Mouse (Mus musculus) embryonic facial prominence, embryonic 11.5 days (tissue): ENCODE data around the gene Gm11983. TPM values are rescaled to one million over a fixed set of nuclear protein-coding genes. Genes with fewer than 3 reads are reported as not detected.
"Not testable (repeated sequence)": the region's sequence is repeated elsewhere in the genome, so short reads cannot be mapped to it uniquely, and the experiment has no call there.

ENCODE experiments used
- ATAC-seq: fragments of 200-750 bp; cut with Nextera tagmentation; replicated peaks from 2 replicates; pipeline ENCODE4 v1.8.0; 2017; ENCODE audit warnings: low read depth; ENCODE audit not compliant: insufficient number of reproducible peaks, low FRiP score, low TSS enrichment
- DNase-seq: peaks from one replicate; pipeline ENCODE4 v3.0.0-alpha.2; 2015; ENCODE audit warnings: low spot score
- H3K27ac ChIP-seq: fragments of 300-500 bp; sonication (generic); replicated peaks from 2 replicates; pipeline ENCODE4 v1.5.1; 2014; ENCODE audit warnings: mild to moderate bottlenecking, low read depth, low read length, control low read depth
- H3K27me3 ChIP-seq: fragments of 300-500 bp; sonication (generic); 2 replicates; pipeline ENCODE4 v1.6.1; 2014; ENCODE audit warnings: mild to moderate bottlenecking, low read length, moderate library complexity, mixed read lengths; ENCODE audit not compliant: control insufficient read depth, insufficient read depth
- H3K36me3 ChIP-seq: fragments of 300-500 bp; sonication (generic); replicated peaks from 2 replicates; pipeline ENCODE4 v1.6.1; 2014; ENCODE audit warnings: low read depth, mild to moderate bottlenecking, low read length, moderate library complexity, mixed read lengths; ENCODE audit not compliant: control insufficient read depth, insufficient read depth
- H3K4me1 ChIP-seq: fragments of 300-500 bp; sonication (generic); 2 replicates; pipeline ENCODE4 v1.6.1; 2014; ENCODE audit warnings: low read length, mixed read lengths; ENCODE audit not compliant: control insufficient read depth, insufficient read depth
- H3K4me2 ChIP-seq: fragments of 300-500 bp; sonication (generic); 2 replicates; pipeline ENCODE4 v1.6.1; 2014; ENCODE audit warnings: low read depth, mild to moderate bottlenecking, control low read depth, low read length, moderate library complexity
- H3K4me3 ChIP-seq: fragments of 300-500 bp; sonication (generic); 2 replicates; pipeline ENCODE4 v1.5.1; 2014; ENCODE audit warnings: low read depth, low read length, control low read depth
- H3K9ac ChIP-seq: fragments of 300-500 bp; sonication (generic); replicated peaks from 2 replicates; pipeline ENCODE4 v1.6.1; 2014; ENCODE audit warnings: mild to moderate bottlenecking, control low read depth, low read length
- H3K9me3 ChIP-seq: fragments of 300-500 bp; sonication (generic); replicated peaks from 2 replicates; pipeline ENCODE4 v1.6.1; 2016; ENCODE audit warnings: mild to moderate bottlenecking, low read length, inconsistent platforms, mixed read lengths; ENCODE audit not compliant: control insufficient read depth
- WGBS: fragments of 180-500 bp; shearing (Covaris S2); extraction: QIAGEN DNeasy Blood & Tissue Kit; methylation state at CpG from one replicate; pipeline ENCODE4 v1.1.7; 2014; 5-methylcytosine and 5-hydroxymethylcytosine counted together
- polyA plus RNA-seq: library from polyadenylated mRNA; unstranded; fragments of >200 nt; fragmentation: Nextera tagmentation; extraction: Ambion mirVana; gene quantifications from 2 replicates; pipeline ENCODE4 v1.2.1, GENCODE M21; 2014

The Gm11983 gene
- not detected in 2 replicates for polyA plus RNA-seq

- ATAC-seq (no peak), DNase-seq (no peak)
- 88% methylated on average over 1 of the region's 1 CpGs for WGBS
- Histone ChIP-seq H3K4me3 (no peak within 1 kb of the TSS), H3K27me3 (no peaks in the 10 kb centered on the region), H3K4me2 (no peak within 1 kb of the TSS), H3K9ac (no peak within 1 kb of the TSS), H3K9me3 (no peaks in the 10 kb centered on the region), H3K36me3 (no peaks in the 10 kb centered on the region), H3K4me1 (no peaks in the 10 kb centered on the region), H3K27ac (no peak within 1 kb of the TSS)
Observed at GRCm38 (mm10) chr11:6837554-6837953, at the start of gene Gm11983. Gene Gm11983 (minus strand): TSS chr11:6837654.

DNA sequence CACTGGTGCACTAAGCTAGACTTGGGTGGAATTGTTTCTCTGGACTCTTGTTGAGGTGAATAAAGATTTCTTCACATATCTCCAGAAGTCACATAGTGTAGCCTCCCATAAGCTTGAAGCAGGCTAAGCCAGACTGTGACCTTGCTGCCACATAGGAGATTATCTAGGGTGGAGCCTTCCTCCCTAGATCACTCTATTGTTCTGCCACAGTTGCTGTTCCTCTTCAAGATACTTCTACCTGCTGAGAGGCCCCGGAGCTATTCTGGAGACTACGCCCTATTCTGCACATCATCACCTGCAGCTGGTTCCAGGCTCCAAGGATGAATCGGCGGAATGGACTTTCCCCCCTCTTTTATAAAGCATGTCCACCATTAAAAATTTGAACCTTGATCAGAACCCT is 45.6 kb upstream of the Gm11983 start:
- not testable (repeated sequence) for ATAC-seq, H3K27ac ChIP-seq, DNase-seq, H3K4me1 ChIP-seq, H3K27me3 ChIP-seq, H3K9me3 ChIP-seq, H3K4me2 ChIP-seq, H3K9ac ChIP-seq, H3K36me3 ChIP-seq, H3K4me3 ChIP-seq
- 95% methylated on average over 4 of the region's 4 CpGs for WGBS

GRCm38 (mm10) chr11:6881614-6882013 is 44.2 kb upstream of the Gm11983 start:
- no peak overlapping the region for H3K27ac ChIP-seq
- DNase-seq = no peak
- no peak overlapping the region for H3K9ac ChIP-seq
- H3K27me3 ChIP-seq = no peaks in the 10 kb centered on the region
- 40% methylated on average over 5 of the region's 5 CpGs for WGBS
- no peaks in the 10 kb centered on the region for H3K36me3 ChIP-seq
- H3K4me2 ChIP-seq = no peak overlapping the region
- no peaks in the 10 kb centered on the region for H3K9me3 ChIP-seq
- no peak for ATAC-seq
- H3K4me1 ChIP-seq = no peaks in the 10 kb centered on the region
- H3K4me3 ChIP-seq = no peak overlapping the region

DNA sequence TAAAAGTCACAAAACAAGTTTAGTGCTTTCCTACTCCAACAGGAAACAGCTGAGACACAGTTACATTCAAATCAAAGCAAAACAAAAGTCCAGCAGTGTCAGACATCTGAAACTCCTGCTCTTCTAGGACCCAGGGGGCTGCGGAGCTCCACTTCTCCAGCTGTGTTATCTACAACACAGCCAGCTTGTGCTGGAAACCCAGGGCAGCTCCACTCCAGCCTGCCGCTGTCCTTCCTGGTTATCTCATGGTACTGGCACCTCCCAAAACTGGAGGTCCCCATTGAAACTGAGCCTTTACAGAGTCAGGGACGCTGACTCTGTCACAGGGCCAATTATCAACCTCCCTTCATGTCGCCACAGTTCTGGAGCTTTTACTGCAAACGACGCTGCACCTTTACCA is 40.3 kb upstream of the Gm11983 start:
- no peaks in the 10 kb centered on the region for H3K27me3 ChIP-seq
- H3K36me3 ChIP-seq = no peaks in the 10 kb centered on the region
- DNase-seq = no peak
- no peaks in the 10 kb centered on the region for H3K9me3 ChIP-seq
- 67% methylated on average over 6 of the region's 6 CpGs for WGBS
- no peak for ATAC-seq
- H3K4me2 ChIP-seq = no peak overlapping the region
- H3K4me1 ChIP-seq = no peaks in the 10 kb centered on the region
- no peak overlapping the region for H3K27ac ChIP-seq
- no peak overlapping the region for H3K9ac ChIP-seq
- H3K4me3 ChIP-seq = no peak overlapping the region

DNA sequence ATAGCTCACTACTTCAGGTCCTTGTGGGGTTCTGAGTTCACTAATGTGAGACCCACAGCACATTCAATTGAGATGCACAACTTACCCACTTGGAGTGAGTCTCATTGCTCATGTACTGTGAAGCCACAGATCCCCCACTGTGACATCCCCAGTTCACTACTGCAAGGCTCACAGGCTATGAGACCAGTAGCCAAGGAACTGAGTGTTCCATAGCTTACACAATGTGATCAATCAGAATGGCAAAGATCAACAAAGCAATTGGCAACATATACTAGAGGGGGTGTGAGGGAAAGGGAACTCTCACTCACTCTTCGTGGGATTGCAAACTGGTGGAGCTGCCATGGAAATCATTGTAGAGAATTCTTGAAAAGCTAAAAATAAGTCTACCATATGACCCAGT is 33.5 kb upstream of the Gm11983 start:
- Histone ChIP-seq H3K36me3 (no peaks in the 10 kb centered on the region), H3K27ac (no peak overlapping the region), H3K9ac (no peak overlapping the region), H3K4me1 (no peaks in the 10 kb centered on the region), H3K9me3 (no peaks in the 10 kb centered on the region), H3K27me3 (no peaks in the 10 kb centered on the region), H3K4me2 (no peak overlapping the region), H3K4me3 (no peak overlapping the region)
- WGBS = 75% methylated on average over 1 of the region's 1 CpGs
- DNase-seq (no peak), ATAC-seq (no peak)

GRCm38 (mm10) chr11:6865536-6865935 is 28.1 kb upstream of the Gm11983 start:
- Histone ChIP-seq H3K4me1 (no peaks in the 10 kb centered on the region), H3K9ac (no peak overlapping the region), H3K4me3 (no peak overlapping the region), H3K9me3 (no peaks in the 10 kb centered on the region), H3K27ac (no peak overlapping the region), H3K4me2 (no peak overlapping the region), H3K27me3 (no peaks in the 10 kb centered on the region), H3K36me3 (no peaks in the 10 kb centered on the region)
- ATAC-seq (no peak), DNase-seq (no peak)
- 85% methylated on average over 2 of the region's 3 CpGs for WGBS

GRCm38 (mm10) chr11:6862185-6862584 is 24.7 kb upstream of the Gm11983 start:
- no peak overlapping the region for H3K9ac ChIP-seq
- no peak for ATAC-seq
- H3K4me2 ChIP-seq = no peak overlapping the region
- WGBS = 88% methylated on average over 3 of the region's 3 CpGs
- no peak overlapping the region for H3K4me3 ChIP-seq
- no peak overlapping the region for H3K27ac ChIP-seq
- H3K36me3 ChIP-seq = no peaks in the 10 kb centered on the region
- no peaks in the 10 kb centered on the region for H3K4me1 ChIP-seq
- no peak for DNase-seq
- no peaks in the 10 kb centered on the region for H3K9me3 ChIP-seq
- no peaks in the 10 kb centered on the region for H3K27me3 ChIP-seq

- Histone ChIP-seq H3K27ac (no peak overlapping the region), H3K27me3 (no peaks in the 10 kb centered on the region), H3K9me3 (no peaks in the 10 kb centered on the region), H3K4me3 (no peak overlapping the region), H3K4me1 (no peaks in the 10 kb centered on the region), H3K9ac (no peak overlapping the region), H3K36me3 (no peaks in the 10 kb centered on the region), H3K4me2 (no peak overlapping the region)
- ATAC-seq = 0 out of 2 replicates have a peak, but pooled peaks have one; percentile 59
- DNase-seq = peak; percentile 6
- WGBS = 40% methylated on average over 11 of the region's 11 CpGs
Observed at GRCm38 (mm10) chr11:6859898-6860858, 22.7 kb upstream of the Gm11983 start.
